Mouse (Mus musculus) mature B cell (primary cell): ENCODE data around the gene Phf10.

Experiments
- in situ Hi-C: fragments of 300-500 bp; cut with MboI; formaldehyde crosslinking; loops from 2 replicates; pipeline ENCODE4 v1.14.3; 2019

Gene Phf10

GRCm38 (mm10) chr17:14943009-14943728 lies 17.9 kb downstream of the Phf10 start, which contains the start of the genes Wdr27 and 1600012H06Rik:
Wdr27 (minus strand) TSS chr17:14943158.
1600012H06Rik (plus strand) TSS chr17:14943184.
- in situ Hi-C loops = loop anchor here (25.0 kb wide), 2 partner anchors 119 to 544 kb away; partner anchors contain the start of genes Psmb1 and Tbp

- in situ Hi-C loops = loop anchor here (25.0 kb wide), 2 partner anchors 120 to 545 kb away; partner anchors contain the start of genes Psmb1 and Tbp
Measured at GRCm38 (mm10) chr17:14942181-14942580, 18.9 kb downstream of the Phf10 start.

GRCm38 (mm10) chr17:14935841-14936605 lies 25.1 kb downstream of the Phf10 start:
- in situ Hi-C loops = loop anchor here (25.0 kb wide), 2 partner anchors 126 to 551 kb away; partner anchors contain the start of genes Psmb1 and Tbp

GRCm38 (mm10) chr17:14935280-14935679 lies 25.8 kb downstream of the Phf10 start:
- in situ Hi-C loops = loop anchor here (25.0 kb wide), 2 partner anchors 127 to 552 kb away; partner anchors contain the start of genes Psmb1 and Tbp

- in situ Hi-C loops = loop anchor here (25.0 kb wide), 2 partner anchors 131 to 556 kb away; partner anchors contain the start of genes Psmb1 and Tbp
Measured at GRCm38 (mm10) chr17:14931469-14931868, 29.6 kb downstream of the Phf10 start.

- in situ Hi-C loops = loop anchor here (25.0 kb wide), 2 partner anchors 132 to 557 kb away; partner anchors contain the start of genes Psmb1 and Tbp
Measured at GRCm38 (mm10) chr17:14930697-14931096, 30.4 kb downstream of the Phf10 start.

- in situ Hi-C loops = loop anchor here (25.0 kb wide), 2 partner anchors 134 to 559 kb away; partner anchors contain the start of genes Psmb1 and Tbp
Measured at GRCm38 (mm10) chr17:14928631-14929030, 32.4 kb downstream of the Phf10 start.

GRCm38 (mm10) chr17:14927644-14928218 lies 33.3 kb downstream of the Phf10 start:
- in situ Hi-C loops = loop anchor here (25.0 kb wide), 2 partner anchors 135 to 560 kb away; partner anchors contain the start of genes Psmb1 and Tbp

- in situ Hi-C loops = loop anchor here (25.0 kb wide), 1 partner anchor 384 kb away; no protein-coding TSS in a partner anchor
Measured at GRCm38 (mm10) chr17:14921582-14921981, 39.5 kb downstream of the Phf10 start.

GRCm38 (mm10) chr17:14917866-14918265 lies 43.2 kb downstream of the Phf10 start:
- in situ Hi-C loops = loop anchor here (25.0 kb wide), 1 partner anchor 381 kb away; no protein-coding TSS in a partner anchor

- in situ Hi-C loops = loop anchor here (25.0 kb wide), 1 partner anchor 377 kb away; no protein-coding TSS in a partner anchor
Measured at GRCm38 (mm10) chr17:14914401-14914800, 46.7 kb downstream of the Phf10 start.

GRCm38 (mm10) chr17:14912981-14913380 lies 48.1 kb downstream of the Phf10 start:
- in situ Hi-C loops = loop anchor here (25.0 kb wide), 1 partner anchor 376 kb away; no protein-coding TSS in a partner anchor

- in situ Hi-C loops = loop anchor here (25.0 kb wide), 1 partner anchor 375 kb away; no protein-coding TSS in a partner anchor
Measured at GRCm38 (mm10) chr17:14912420-14912819, 48.7 kb downstream of the Phf10 start.

GRCm38 (mm10) chr17:14910771-14911170 lies 50.3 kb downstream of the Phf10 start:
- in situ Hi-C loops = loop anchor here (25.0 kb wide), 1 partner anchor 373 kb away; no protein-coding TSS in a partner anchor

- in situ Hi-C loops = loop anchor here (25.0 kb wide), 1 partner anchor 372 kb away; no protein-coding TSS in a partner anchor
Measured at GRCm38 (mm10) chr17:14909331-14909730, 51.7 kb downstream of the Phf10 start.

- in situ Hi-C loops = loop anchor here (25.0 kb wide), 1 partner anchor 370 kb away; no protein-coding TSS in a partner anchor
Measured at GRCm38 (mm10) chr17:14907136-14907535, 53.9 kb downstream of the Phf10 start.

GRCm38 (mm10) chr17:14906611-14907010 lies 54.5 kb downstream of the Phf10 start:
- in situ Hi-C loops = loop anchor here (25.0 kb wide), 1 partner anchor 369 kb away; no protein-coding TSS in a partner anchor

GRCm38 (mm10) chr17:14904637-14905265 lies 56.3 kb downstream of the Phf10 start:
- in situ Hi-C loops = loop anchor here (25.0 kb wide), 1 partner anchor 367 kb away; no protein-coding TSS in a partner anchor

- in situ Hi-C loops = loop anchor here (25.0 kb wide), 1 partner anchor 367 kb away; no protein-coding TSS in a partner anchor
Measured at GRCm38 (mm10) chr17:14904206-14904605, 56.9 kb downstream of the Phf10 start.

- in situ Hi-C loops = loop anchor here (25.0 kb wide), 1 partner anchor 366 kb away; no protein-coding TSS in a partner anchor
Measured at GRCm38 (mm10) chr17:14903212-14903611, 57.9 kb downstream of the Phf10 start.
